Mouse (Mus musculus) gastrocnemius, postnatal 36 days (tissue): Measurements from ENCODE around the gene Fam131a. TPM values are rescaled to one million over a fixed set of nuclear protein-coding genes. Genes with fewer than 3 reads are reported as not detected.
"Not testable (repeated sequence)": the region's sequence is repeated elsewhere in the genome, so short reads cannot be mapped to it uniquely, and the experiment has no call there.

Experiments used
- DNase-seq, 2 experiments: peaks; one replicate each; pipeline ENCODE4 v3.0.0; 2022
- intact Hi-C: fragments of 180-260 bp; cut with DNase I; formaldehyde crosslinking; loops from one replicate; pipeline ENCODE4 v1.15.1; 2025
- long read RNA-seq, 2 experiments: library from polyadenylated mRNA; stranded (forward); transcript quantifications; one replicate each; pipeline ENCODE4 v2.0.0; 2021
- total RNA-seq, 2 experiments: library from RNA; stranded (reverse); gene quantifications; 2 replicates each; pipeline ENCODE4 v1.2.3; 2021

The Fam131a gene
- total RNA-seq, result 10 to 100 TPM; 50.1 to 79.3 TPM
- long read RNA-seq, experiment 1, transcript Fam131a-201 (6 exons, 2,432 nt), result major isoform, 28 of 409 reads
- long read RNA-seq, experiment 1, partial matches to known transcripts, result 1 of 409 reads
- long read RNA-seq, experiment 1, other reads (novel, unspliced or antisense), result 380 of 409 reads
- long read RNA-seq, experiment 2, transcript Fam131a-201 (6 exons, 2,432 nt), result major isoform, 19 of 225 reads
- long read RNA-seq, experiment 2, partial matches to known transcripts, result 2 of 225 reads
- long read RNA-seq, experiment 2, other reads (novel, unspliced or antisense), result 200 of 225 reads

GRCm38 (mm10) chr16:20693111-20693701 is at the start of gene Fam131a:
Gene Fam131a, plus strand, starts transcription at chr16:20693241.
- intact Hi-C loops, result no loop called here
- DNase-seq, result peak; percentile 83 to 85

DNA sequence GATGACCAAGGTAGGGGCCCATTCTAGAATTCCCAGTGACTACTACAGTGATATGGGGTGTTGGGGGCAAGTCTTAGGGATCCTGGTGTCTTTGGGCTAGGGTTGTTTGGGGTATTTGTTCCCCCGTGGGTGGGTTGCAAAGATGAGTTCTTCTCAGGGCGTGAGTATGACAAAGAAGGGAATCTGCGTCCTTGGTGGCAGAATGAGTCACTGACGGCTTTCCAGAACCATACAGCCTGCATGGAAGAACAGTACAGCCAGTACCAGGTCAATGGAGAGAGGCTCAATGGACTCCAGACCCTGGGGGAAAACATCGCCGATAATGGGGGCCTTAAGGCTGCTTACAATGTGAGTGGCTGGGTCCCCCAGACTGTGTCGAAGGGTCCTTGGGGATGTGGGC is 49.1 kb upstream of the Fam131a start:
- no peak for DNase-seq
- intact Hi-C loops, result loop anchor here (1.0 kb wide), 1 partner anchor 135 kb away; no protein-coding TSS in a partner anchor

DNA sequence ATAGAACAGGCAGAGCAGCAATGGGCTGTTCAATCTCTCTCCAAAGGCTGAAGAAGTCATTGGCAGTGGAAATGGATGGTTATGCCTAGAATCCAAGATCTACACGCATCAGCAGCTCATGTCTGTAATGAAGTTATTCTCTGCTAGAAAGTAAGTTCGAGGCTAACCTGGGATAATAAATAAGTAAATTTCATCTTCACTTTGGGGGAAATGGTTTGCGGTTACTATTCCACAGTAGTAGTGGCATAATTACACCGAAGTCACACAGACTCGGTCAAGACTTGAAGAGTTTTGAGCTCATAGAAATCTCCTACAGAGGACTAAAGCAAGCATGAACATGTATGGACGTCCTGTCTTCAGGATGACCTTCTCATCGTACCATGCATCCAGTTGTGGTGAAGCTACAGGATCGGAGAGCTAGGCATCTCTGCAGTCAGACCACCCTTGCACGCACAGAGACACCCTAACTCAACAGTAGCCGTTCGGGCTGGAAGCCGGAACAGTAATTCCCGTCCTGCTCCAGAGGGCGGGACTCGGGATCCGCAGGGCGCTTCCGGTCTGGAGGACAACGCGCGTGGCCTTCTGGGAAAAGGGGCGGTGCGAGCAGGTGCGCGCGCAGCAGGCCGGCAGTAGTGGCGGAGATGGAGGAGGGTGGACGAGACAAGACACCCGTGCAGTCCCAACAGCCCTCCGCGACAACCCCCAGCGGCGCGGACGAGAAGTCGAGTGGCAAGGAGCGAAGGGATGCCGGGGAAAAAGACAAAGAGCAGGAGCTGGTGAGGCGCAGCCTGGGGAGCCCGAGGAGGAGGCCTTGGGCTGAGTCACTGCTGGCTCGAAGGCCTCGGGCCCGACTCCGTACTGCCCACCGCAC is 41.7 kb upstream of the Fam131a start, which contains the start of gene Psmd2:
Gene Psmd2, plus strand, starts transcription at position 577 of the 871 bp plus-strand sequence.
- DNase-seq, result peak; percentile 95
- intact Hi-C loops, result no loop called here

- DNase-seq, result no peak
- intact Hi-C loops, result no loop called here
These were observed 41.1 kb upstream of the Fam131a start for GRCm38 (mm10) chr16:20651947-20652310.

DNA sequence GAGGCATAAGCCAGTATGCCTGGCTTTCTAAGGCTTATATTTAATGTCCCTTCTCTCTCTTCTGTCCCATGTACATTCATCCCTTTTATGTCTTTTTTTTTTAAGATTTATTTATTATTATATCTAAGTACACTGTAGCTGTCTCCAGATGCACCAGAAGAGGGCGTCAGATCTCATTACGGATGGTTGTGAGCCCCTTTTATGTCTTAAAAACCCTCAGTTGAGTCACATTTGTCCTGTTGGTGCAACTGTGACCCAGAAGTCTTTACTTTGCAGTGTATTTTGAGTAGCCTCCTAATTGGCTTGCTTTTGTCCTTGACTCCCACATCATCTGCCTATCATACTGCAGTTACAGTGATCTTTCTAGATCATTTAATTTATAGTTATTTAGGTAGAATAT is 39.7 kb upstream of the Fam131a start:
- DNase-seq, result no peak
- intact Hi-C loops, result no loop called here

GRCm38 (mm10) chr16:20657661-20658060 is 35.4 kb upstream of the Fam131a start:
- intact Hi-C loops, result no loop called here
- no peak for DNase-seq

DNA sequence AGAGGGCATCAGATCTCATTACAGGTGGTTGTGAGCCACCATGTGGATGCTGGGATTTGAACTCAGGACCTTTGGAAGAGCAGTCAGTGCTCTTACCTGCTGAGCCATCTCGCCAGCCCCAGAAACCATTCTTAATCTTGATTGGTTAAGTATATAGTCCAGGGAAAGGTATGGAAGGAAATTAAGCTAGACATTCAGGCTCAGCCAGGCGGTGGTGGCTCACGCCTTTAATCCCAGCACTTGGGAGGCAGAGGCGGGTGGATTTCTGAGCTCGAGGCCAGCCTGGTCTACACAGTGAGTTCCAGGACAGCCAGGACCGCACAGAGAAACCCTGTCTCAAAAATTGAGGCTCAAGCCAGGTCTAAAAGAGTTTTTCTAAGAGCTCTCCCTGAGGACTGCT is 25.0 kb upstream of the Fam131a start, which contains the start of gene Eif4g1:
Gene Eif4g1, plus strand, starts transcription at position 301 of the 400 bp plus-strand sequence.
- intact Hi-C loops, DNase-seq: not testable (repeated sequence)

DNA sequence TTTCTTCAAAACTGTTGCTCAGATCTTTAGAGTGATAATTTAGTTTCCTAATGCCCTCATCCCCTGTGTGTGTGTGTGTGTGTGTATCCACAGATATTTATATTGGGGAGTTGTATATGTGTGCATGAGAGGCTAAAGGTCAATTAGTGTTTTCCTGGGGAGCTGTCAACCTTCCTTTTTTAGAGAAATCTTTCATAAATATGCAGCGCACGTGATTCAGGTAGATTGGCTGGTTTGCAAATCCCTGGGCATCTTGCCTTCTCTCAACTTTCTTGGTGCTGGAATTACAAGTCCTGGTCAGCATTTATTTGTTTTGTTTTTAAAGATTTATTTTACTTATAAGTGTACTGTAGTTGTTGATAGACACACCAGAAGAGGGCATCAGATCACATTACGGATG is 22.8 kb upstream of the Fam131a start:
- no peak for DNase-seq
- intact Hi-C loops, result no loop called here

GRCm38 (mm10) chr16:20671886-20672285 is 21.2 kb upstream of the Fam131a start:
- intact Hi-C loops, result no loop called here
- no peak for DNase-seq

GRCm38 (mm10) chr16:20672500-20672902 is 20.5 kb upstream of the Fam131a start:
- intact Hi-C loops, result no loop called here
- peak; percentile 93 to 95 for DNase-seq

DNA sequence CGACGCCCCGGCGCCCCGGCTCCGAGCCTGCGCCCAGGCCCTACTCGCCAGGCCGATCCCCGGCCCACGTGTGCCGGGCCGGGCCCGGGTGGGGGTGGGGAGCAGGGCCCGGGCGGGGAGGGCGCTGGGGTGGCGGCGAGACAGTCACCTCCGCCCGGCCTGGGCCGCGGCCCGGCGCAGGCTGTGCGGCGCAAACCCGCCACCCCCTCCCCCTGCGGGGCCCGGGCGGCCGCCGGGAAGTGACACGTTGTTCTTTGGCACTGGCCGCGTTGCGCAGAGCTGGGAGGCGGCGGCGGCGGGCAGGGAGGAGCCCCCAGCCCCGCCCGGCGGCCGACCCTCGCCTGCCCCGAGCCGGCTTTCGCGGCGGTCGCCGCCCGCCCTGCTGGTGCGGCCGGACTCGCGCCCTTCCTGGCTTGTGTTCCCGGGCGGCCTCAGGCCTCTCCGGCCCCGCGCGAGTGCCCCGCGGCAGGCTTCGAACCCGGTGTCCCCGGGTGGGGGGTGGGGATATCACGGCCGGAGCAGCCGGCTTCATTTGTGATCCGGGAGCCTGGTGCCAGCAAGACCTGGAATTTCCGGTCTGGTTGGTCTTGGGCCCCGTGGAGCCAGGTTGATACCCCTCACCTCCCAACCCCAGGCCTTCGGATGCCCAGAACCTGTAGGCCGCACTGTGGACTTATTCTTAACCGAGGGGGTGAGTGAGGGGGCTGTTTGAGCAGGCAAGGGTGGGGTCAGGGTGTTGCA is 19.9 kb upstream of the Fam131a start:
- intact Hi-C loops, result no loop called here
- DNase-seq, result peak; percentile 60 to 65

- no peak for DNase-seq
- intact Hi-C loops, result no loop called here
These were observed 19.2 kb upstream of the Fam131a start for GRCm38 (mm10) chr16:20673706-20674303.

DNA sequence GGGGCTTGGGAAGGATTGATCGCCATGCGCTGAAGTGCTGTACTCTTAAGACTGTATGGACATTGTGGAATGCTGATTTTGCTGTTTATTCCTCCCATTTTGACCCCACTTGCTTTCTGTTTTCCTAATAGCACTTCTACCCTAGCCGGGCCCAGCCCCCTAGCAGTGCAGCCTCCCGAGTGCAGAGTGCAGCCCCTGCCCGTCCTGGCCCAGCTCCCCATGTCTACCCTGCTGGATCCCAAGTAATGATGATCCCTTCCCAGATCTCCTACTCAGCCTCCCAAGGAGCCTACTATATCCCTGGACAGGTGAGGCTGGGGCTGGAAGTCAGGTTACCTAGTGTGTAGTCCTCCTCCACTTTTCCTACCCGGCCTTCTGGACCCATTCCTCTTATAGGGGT is 17.8 kb upstream of the Fam131a start:
- intact Hi-C loops, result no loop called here
- no peak for DNase-seq

DNA sequence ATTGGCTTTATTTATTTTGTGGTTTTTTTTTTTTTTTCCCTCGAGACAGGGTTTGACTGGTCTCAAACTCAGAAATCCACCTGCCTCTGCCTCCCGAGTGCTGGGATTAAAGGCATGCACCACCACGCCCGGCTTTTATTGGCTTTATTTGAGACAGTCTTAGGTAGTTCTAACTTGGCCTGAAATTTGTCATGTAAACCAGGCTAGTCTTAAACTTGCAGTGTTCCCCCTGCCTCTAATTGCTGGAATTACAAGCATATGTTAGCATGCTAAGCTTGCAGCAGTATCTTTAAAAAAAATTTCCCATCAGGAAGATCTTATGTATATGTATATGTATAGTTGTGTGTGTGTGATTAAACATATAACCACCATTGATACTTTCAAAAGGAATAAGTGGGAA is 16.3 kb upstream of the Fam131a start:
- no peak for DNase-seq
- intact Hi-C loops, result no loop called here

DNA sequence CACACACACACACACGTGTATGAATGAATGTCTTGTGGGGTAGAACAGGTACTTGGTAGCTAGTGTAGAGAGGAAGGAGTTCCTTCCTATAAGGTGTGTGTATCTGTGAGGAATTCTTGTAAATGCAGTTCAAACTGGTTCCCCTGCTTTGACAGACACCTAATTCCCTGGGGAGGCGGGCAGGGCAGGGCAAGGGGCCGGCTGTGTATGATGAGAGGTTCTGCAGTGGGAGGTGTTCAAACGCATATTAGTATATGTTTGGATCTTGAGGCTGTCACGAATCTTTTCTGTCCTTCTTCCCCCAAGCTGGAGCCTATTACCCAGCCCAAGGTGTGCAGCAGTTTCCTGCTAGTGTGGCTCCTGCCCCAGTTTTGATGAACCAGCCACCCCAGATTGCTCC is 15.7 kb upstream of the Fam131a start:
- DNase-seq, result no peak
- intact Hi-C loops, result no loop called here

GRCm38 (mm10) chr16:20677974-20678675 is 14.9 kb upstream of the Fam131a start:
- intact Hi-C loops, result no loop called here
- peak; percentile 87 to 89 for DNase-seq

- intact Hi-C loops, result no loop called here
- DNase-seq, result no peak
These were observed 2.3 kb upstream of the Fam131a start for GRCm38 (mm10) chr16:20690774-20691173.

DNA sequence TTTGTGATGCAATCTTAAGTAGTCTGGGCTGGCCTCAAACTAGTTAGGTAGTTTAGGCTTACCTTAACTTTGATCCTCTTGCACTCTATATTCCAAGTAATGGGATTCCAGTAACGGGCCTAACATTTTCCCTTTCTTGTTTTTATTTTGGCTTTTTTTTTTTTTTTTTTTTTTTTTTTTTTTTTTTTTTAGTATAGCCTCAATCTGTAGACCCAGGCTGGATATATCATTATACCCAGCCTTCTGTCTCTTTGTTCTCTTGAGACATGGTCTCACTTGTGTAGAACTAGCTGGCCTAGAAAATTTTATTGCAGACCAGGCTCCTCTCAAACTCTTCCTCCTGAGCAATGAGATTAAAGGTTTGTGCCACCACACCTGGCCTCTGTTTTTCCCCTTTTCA is 1.4 kb upstream of the Fam131a start:
- intact Hi-C loops, result no loop called here
- no peak for DNase-seq

- intact Hi-C loops, result no loop called here
- DNase-seq, result no peak
These were observed 638 bp upstream of the Fam131a start for GRCm38 (mm10) chr16:20692241-20692965.
